Mouse (Mus musculus) kidney, postnatal 0 days (tissue): ENCODE measurements around the gene Klhdc10. TPM values are rescaled to one million over a fixed set of nuclear protein-coding genes. Genes with fewer than 3 reads are reported as not detected.
A peak's percentile ranks its signal among the peaks of the same experiment; 100 is the strongest.

Experiments
- ATAC-seq: fragments of 200-750 bp; cut with Nextera tagmentation; replicated peaks from 2 replicates; pipeline ENCODE4 v1.8.0; 2017; ENCODE audit warnings: low read depth, moderate number of reproducible peaks, moderate TSS enrichment, moderate library complexity; ENCODE audit not compliant: low FRiP score
- DNase-seq: peaks from one replicate; pipeline ENCODE4 v3.0.0-alpha.2; 2016; ENCODE audit warnings: low spot score
- H3K27ac ChIP-seq: fragments of 300-500 bp; sonication (generic); 2 replicates; pipeline ENCODE4 v1.5.1; 2014; ENCODE audit warnings: mild to moderate bottlenecking
- H3K27me3 ChIP-seq: fragments of 300-500 bp; sonication (generic); 2 replicates; pipeline ENCODE4 v1.6.1; 2014; ENCODE audit warnings: low read length, mixed read lengths; ENCODE audit not compliant: insufficient read depth
- H3K36me3 ChIP-seq: fragments of 300-500 bp; sonication (generic); 2 replicates; pipeline ENCODE4 v1.6.1; 2014; ENCODE audit warnings: low read length, mixed read lengths; ENCODE audit not compliant: insufficient read depth
- H3K4me1 ChIP-seq: fragments of 300-500 bp; sonication (generic); replicated peaks from 2 replicates; pipeline ENCODE4 v1.6.1; 2014; ENCODE audit warnings: antibody characterized with exemption, low read length, mixed read lengths; ENCODE audit not compliant: insufficient read depth
- H3K4me2 ChIP-seq: fragments of 300-500 bp; sonication (generic); 2 replicates; pipeline ENCODE4 v1.6.1; 2014; ENCODE audit warnings: mild to moderate bottlenecking, low read length, moderate library complexity, mixed read lengths
- H3K4me3 ChIP-seq: fragments of 300-500 bp; sonication (generic); replicated peaks from 2 replicates; pipeline ENCODE4 v1.5.1; 2014; ENCODE audit warnings: low read depth, low read length
- H3K9ac ChIP-seq: fragments of 300-500 bp; sonication (generic); 2 replicates; pipeline ENCODE4 v1.6.1; 2014; ENCODE audit warnings: low read depth, low read length
- H3K9me3 ChIP-seq: fragments of 300-500 bp; sonication (generic); replicated peaks from 2 replicates; pipeline ENCODE4 v1.6.1; 2016; ENCODE audit warnings: low read length, inconsistent platforms, mixed read lengths
- CTCF ChIP-seq: IDR thresholded peaks from 2 replicates; pipeline ENCODE4 v1.5.1; 2016; ENCODE audit warnings: antibody characterized with exemption, low read depth, mild to moderate bottlenecking, moderate library complexity
- WGBS: fragments of 180-500 bp; shearing (Covaris S2); extraction: QIAGEN DNeasy Blood & Tissue Kit; methylation state at CpG from one replicate; pipeline ENCODE4 v1.1.7; 2014; 5-methylcytosine and 5-hydroxymethylcytosine counted together
- polyA plus RNA-seq: library from polyadenylated mRNA; unstranded; fragments of >200 nt; fragmentation: Nextera tagmentation; extraction: Ambion mirVana; gene quantifications from 2 replicates; pipeline ENCODE4 v1.2.1, GENCODE M21; 2015

Gene Klhdc10
- 18.0 and 18.2 TPM in 2 replicates for polyA plus RNA-seq

GRCm38 (mm10) chr6:30401308-30402015 is at the start of gene Klhdc10:
Gene Klhdc10 (plus strand): TSS chr6:30401868.
- H3K9me3 ChIP-seq, result no peaks in the 10 kb centered on the region
- TF ChIP-seq CTCF, result no peak
- no peaks in the 10 kb centered on the region for H3K4me1 ChIP-seq
- peak within 1 kb of the TSS; percentile 100 for H3K4me3 ChIP-seq
- ATAC-seq (peak; percentile 99), DNase-seq (peak; percentile 99)
- peak within 1 kb of the TSS; percentile 95 for H3K9ac ChIP-seq
- H3K4me2 ChIP-seq, result peak within 1 kb of the TSS; percentile 59
- under 1% methylated on average over 41 of the region's 41 CpGs for WGBS
- H3K27me3 ChIP-seq, result no peaks in the 10 kb centered on the region
- no peaks in the 10 kb centered on the region for H3K36me3 ChIP-seq
- H3K27ac ChIP-seq, result peak within 1 kb of the TSS; percentile 93

- H3K36me3 ChIP-seq, result no peaks in the 10 kb centered on the region
These were observed 48.9 kb upstream of the Klhdc10 start for GRCm38 (mm10) chr6:30352762-30353161.

GRCm38 (mm10) chr6:30353661-30354060 is 48.0 kb upstream of the Klhdc10 start:
- peaks cover 9% of the 10 kb centered on the region for H3K4me1 ChIP-seq
- no peaks in the 10 kb centered on the region for H3K36me3 ChIP-seq
- no peak for TF ChIP-seq CTCF
- no peak overlapping the region for H3K27ac ChIP-seq
- H3K9ac ChIP-seq, result no peak overlapping the region
- no peaks in the 10 kb centered on the region for H3K9me3 ChIP-seq
- H3K4me3 ChIP-seq, result no peak overlapping the region
- 57% methylated on average over 8 of the region's 8 CpGs for WGBS
- DNase-seq (no peak), ATAC-seq (no peak)
- H3K27me3 ChIP-seq, result no peaks in the 10 kb centered on the region
- no peak overlapping the region for H3K4me2 ChIP-seq

More at GRCm38 (mm10) chr6:30352762-30353161, 48.9 kb upstream of the Klhdc10 start:
- Histone ChIP-seq H3K4me1 (peaks cover 9% of the 10 kb centered on the region), H3K4me3 (no peak overlapping the region), H3K9me3 (no peaks in the 10 kb centered on the region), H3K27me3 (no peaks in the 10 kb centered on the region), H3K4me2 (no peak overlapping the region), H3K27ac (no peak overlapping the region; the same call in 1 of the 2 replicates), H3K9ac (no peak overlapping the region)
- ATAC-seq (no peak), DNase-seq (no peak)
- TF ChIP-seq CTCF, result no peak
- WGBS, result 15% methylated on average over 8 of the region's 8 CpGs

- Histone ChIP-seq H3K4me2 (no peak overlapping the region), H3K9me3 (no peaks in the 10 kb centered on the region), H3K36me3 (no peaks in the 10 kb centered on the region), H3K4me1 (peaks cover 9% of the 10 kb centered on the region), H3K27me3 (no peaks in the 10 kb centered on the region), H3K9ac (no peak overlapping the region), H3K4me3 (no peak overlapping the region), H3K27ac (no peak overlapping the region)
- ATAC-seq (no peak), DNase-seq (peak; percentile 78)
- no peak for TF ChIP-seq CTCF
- 31% methylated on average over 5 of the region's 5 CpGs for WGBS
These were observed 46.9 kb upstream of the Klhdc10 start for GRCm38 (mm10) chr6:30354760-30355159.

- Histone ChIP-seq H3K27me3 (no peaks in the 10 kb centered on the region), H3K9ac (no peak overlapping the region), H3K4me2 (no peak overlapping the region), H3K36me3 (no peaks in the 10 kb centered on the region), H3K27ac (no peak overlapping the region), H3K9me3 (no peaks in the 10 kb centered on the region), H3K4me1 (peaks cover 11% of the 10 kb centered on the region), H3K4me3 (no peak overlapping the region)
- no peak for ATAC-seq
- DNase-seq, result no peak
- TF ChIP-seq CTCF, result no peak
- 87% methylated on average over 8 of the region's 8 CpGs for WGBS
These were observed 46.0 kb upstream of the Klhdc10 start for GRCm38 (mm10) chr6:30355701-30356100.

GRCm38 (mm10) chr6:30356161-30356560 is 45.5 kb upstream of the Klhdc10 start:
- WGBS, result 66% methylated on average over 5 of the region's 5 CpGs
- Histone ChIP-seq H3K4me1 (peaks cover 11% of the 10 kb centered on the region), H3K4me2 (no peak overlapping the region), H3K27ac (no peak overlapping the region), H3K9ac (no peak overlapping the region), H3K4me3 (no peak overlapping the region), H3K36me3 (no peaks in the 10 kb centered on the region), H3K27me3 (no peaks in the 10 kb centered on the region), H3K9me3 (no peaks in the 10 kb centered on the region)
- no peak for TF ChIP-seq CTCF
- DNase-seq (no peak), ATAC-seq (no peak)

GRCm38 (mm10) chr6:30356680-30357079 is 45.0 kb upstream of the Klhdc10 start:
- no peaks in the 10 kb centered on the region for H3K9me3 ChIP-seq
- H3K36me3 ChIP-seq, result no peaks in the 10 kb centered on the region
- ATAC-seq (no peak), DNase-seq (no peak)
- no peak overlapping the region for H3K27ac ChIP-seq
- H3K4me1 ChIP-seq, result peaks cover 11% of the 10 kb centered on the region
- no peaks in the 10 kb centered on the region for H3K27me3 ChIP-seq
- no peak for TF ChIP-seq CTCF
- H3K4me3 ChIP-seq, result no peak overlapping the region
- H3K9ac ChIP-seq, result no peak overlapping the region
- H3K4me2 ChIP-seq, result no peak overlapping the region
- 71% methylated on average over 12 of the region's 12 CpGs for WGBS
